Mouse (Mus musculus): ENCODE data around the gene Carmil1. TPM values are rescaled to one million over a fixed set of nuclear protein-coding genes. Genes with fewer than 3 reads are reported as not detected.

The Carmil1 gene
- total RNA-seq, 2 experiments from 2014 or later = 3.8 to 4.9 TPM

- ATAC-seq (replicated peaks; ENCODE audit: poor library complexity) = peak; percentile 29; the same call in 1 of the 2 replicates
These were observed 60.1 kb downstream of the Carmil1 start for GRCm38 (mm10) chr13:24220441-24220970.

GRCm38 (mm10) chr13:24211229-24211628 lies 69.4 kb downstream of the Carmil1 start:
- no peak for ATAC-seq (replicated peaks; ENCODE audit: poor library complexity)

- ATAC-seq (replicated peaks; ENCODE audit: poor library complexity) = no peak
These were observed 74.5 kb downstream of the Carmil1 start for GRCm38 (mm10) chr13:24206097-24206496.

DNA sequence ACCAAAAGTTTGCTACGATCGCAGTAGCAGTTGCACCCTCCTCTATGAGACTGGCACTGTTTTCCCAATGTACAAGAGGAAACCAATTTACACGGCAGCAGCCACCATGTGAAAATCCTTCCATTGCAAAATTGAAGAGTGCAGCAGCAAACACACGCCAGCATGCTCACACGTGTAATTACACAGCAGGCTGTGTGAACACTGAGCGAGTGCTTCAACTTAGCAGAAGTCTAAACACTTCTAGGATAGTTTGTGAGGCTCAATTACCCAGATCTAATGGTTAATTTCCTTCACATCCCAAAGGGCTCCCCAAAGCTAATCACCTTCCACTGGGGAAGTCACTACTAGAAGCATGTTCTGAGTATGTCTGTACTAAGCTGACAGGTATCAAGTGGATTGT lies 78.3 kb downstream of the Carmil1 start:
- no peak for ATAC-seq (replicated peaks; ENCODE audit: poor library complexity)

GRCm38 (mm10) chr13:24199861-24200543 lies 80.6 kb downstream of the Carmil1 start:
- no peak for ATAC-seq (replicated peaks; ENCODE audit: poor library complexity)

DNA sequence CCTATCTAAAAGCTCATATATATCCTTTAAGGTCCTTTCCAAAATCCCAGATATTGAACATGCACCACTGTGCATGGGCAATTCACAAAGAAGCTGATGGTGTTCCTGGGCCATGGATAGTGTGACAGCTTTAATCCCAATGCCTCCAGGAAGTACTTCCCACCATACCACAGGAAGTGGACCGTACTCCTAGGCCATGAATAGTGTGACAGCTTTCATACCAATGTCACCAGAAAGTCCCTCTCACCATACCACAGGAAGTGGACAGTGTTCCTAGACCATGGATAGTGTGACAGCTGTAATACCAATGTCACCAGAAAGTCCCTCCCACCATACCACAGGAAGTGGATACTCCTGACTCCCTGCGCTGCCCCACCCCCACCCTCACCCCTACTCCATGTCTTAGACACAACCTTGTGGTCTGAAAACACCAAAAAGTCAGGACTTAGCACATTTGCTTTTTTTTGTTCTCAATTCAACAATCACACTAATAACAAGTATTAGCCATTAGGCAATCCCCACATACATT lies 82.1 kb downstream of the Carmil1 start:
- ATAC-seq (replicated peaks; ENCODE audit: poor library complexity) = 0 out of 2 replicates have a peak, but pooled peaks have one; percentile 29

DNA sequence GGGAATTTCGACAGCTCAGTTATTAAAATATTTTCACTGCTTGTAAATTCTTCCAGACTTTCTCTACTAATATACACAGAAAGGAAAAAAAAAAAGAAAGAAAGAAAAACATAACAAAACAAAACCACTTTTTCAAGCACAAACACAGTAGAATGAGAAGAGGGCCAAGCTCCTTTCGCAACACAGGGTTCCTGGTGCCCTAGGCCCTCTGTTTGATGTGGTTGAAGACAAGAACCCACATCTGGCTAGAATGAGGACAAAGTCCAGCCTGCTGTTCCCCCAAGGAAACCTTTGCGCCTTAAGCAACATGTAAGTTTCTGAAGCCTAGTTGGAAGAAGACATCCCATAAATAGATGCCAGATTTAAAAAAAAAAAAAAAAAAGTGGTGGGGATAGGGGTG lies 85.2 kb downstream of the Carmil1 start:
- ATAC-seq (replicated peaks; ENCODE audit: poor library complexity) = no peak

- no peak for ATAC-seq (replicated peaks; ENCODE audit: poor library complexity)
These were observed 86.6 kb downstream of the Carmil1 start for GRCm38 (mm10) chr13:24194018-24194417.

GRCm38 (mm10) chr13:24190875-24191663 lies 89.5 kb downstream of the Carmil1 start:
- no peak for ATAC-seq (replicated peaks; ENCODE audit: poor library complexity)

DNA sequence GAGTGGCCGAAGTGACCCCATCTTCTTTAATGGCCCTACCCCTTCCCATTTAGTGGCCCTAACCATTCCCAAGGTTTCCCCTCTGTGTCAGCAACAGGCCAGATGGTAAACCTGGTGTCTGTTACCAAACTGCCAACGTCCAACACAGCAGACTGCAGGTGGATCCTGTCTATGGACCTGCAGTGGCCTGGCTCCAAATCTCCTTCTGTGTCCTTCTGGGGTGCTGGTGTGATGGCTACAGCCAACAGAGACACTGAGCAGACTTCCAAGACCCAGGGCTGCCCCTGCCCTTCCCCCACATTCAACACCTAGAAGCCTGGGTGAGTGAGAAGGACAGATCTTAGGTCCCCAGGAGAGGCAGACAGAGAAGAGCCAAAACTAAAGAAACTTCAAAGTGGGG lies 93.6 kb downstream of the Carmil1 start:
- ATAC-seq (replicated peaks; ENCODE audit: poor library complexity) = no peak

GRCm38 (mm10) chr13:24185641-24186040 lies 95.0 kb downstream of the Carmil1 start:
- ATAC-seq (replicated peaks; ENCODE audit: poor library complexity) = no peak

- ATAC-seq (replicated peaks; ENCODE audit: poor library complexity) = no peak
These were observed 97.7 kb downstream of the Carmil1 start for GRCm38 (mm10) chr13:24182878-24183277.

- ATAC-seq (replicated peaks; ENCODE audit: poor library complexity) = no peak
These were observed 101.1 kb downstream of the Carmil1 start for GRCm38 (mm10) chr13:24179538-24179937.

DNA sequence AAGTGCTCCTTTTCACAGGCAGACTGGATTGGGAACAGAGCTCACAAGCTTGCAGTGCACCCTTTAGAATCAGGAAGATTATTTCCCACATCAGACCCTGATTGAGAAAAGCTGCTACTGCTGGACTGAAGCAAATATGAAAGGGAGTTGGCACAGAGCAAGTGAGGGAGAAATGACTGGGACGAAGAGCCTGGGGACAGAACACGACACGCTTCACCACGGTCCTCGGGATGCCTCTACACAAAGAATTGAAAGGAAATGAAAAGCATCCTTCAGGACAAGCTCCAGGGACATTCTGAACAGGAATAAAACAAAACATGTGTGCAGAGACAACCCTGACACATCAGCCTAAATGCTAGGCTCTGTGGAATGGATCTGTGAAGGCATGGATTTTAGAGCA lies 103.0 kb downstream of the Carmil1 start:
- ATAC-seq (replicated peaks; ENCODE audit: poor library complexity) = no peak

- no peak for ATAC-seq (replicated peaks; ENCODE audit: poor library complexity)
These were observed 103.8 kb downstream of the Carmil1 start for GRCm38 (mm10) chr13:24176835-24177234.

DNA sequence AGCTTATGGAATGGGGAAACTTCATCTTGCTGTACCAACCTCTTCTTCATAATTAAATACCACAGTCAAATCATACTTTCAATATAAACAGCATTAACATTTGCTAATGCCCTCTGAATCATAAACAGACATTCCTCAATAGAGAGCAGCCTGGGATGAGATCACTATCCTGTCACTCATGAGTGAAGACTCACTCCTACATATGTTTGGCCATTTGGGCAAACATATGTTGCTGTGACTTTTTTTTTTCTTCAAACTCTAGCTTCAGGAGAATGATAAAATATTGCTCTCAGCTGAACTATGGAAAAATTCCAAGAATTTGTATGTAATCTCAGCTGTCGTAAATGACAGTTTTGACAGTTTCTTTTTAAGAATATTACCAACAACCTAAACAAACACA lies 110.9 kb downstream of the Carmil1 start:
- ATAC-seq (replicated peaks; ENCODE audit: poor library complexity) = no peak

DNA sequence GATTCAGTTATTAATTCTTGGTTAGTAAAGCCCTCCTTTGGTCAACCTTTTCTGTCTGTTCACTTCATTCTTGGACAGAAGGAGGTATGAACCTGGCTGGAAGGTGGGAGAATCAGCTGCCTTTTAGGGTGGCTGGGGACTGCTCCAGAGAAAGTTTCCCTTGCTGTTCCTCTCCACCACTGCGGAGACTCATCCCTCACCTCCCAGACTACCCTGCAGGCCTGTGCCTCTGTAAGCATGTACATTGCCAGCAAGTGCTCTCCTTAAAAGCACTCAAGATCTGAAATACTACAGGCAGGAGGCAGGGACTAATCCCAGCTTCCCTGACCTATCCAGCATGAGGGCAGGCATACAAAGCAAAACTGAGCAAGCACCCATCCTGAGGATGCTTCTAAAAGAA lies 117.2 kb downstream of the Carmil1 start:
- no peak for ATAC-seq (replicated peaks; ENCODE audit: poor library complexity)

DNA sequence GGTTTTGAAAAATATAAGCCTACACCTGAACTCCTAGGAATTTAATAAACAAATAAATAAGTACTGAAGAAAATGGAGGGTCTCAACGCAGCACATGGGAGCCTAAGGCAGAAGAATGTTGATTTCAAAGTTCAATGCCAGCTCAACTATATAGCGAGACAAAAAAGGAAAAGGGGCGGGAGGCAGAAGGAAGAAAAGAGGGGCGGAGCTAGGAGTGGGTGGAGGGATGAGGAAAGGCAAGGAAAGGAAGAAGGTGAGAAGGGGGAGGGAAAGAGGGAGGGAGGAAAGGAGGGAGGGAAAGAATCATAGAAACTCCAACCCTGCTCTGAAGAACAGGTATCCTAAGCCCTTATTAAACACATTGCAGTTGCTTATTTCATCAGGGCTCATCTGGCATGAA lies 119.5 kb downstream of the Carmil1 start:
- no peak for ATAC-seq (replicated peaks; ENCODE audit: poor library complexity)

DNA sequence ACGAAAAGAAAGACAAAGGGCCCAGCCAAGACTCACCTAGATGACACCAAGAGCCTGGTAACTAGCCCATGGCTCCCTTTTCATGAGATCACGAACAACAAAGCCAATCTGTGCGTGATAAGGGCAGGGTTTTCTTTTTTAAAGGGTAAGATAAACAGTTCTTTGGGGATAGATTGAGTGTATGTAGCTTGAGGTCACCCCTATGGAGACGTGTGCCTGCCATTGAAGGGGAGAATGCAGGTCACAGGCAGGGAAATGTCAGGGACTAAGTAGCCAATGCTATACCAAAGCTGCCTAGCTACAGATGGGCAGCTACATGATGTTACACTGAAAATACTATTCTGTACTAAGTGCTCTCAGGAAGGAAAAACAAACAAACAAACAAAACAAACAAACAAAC lies 120.6 kb downstream of the Carmil1 start:
- peak; percentile 39; the same call in 1 of the 2 replicates for ATAC-seq (replicated peaks; ENCODE audit: poor library complexity)

- ATAC-seq (replicated peaks; ENCODE audit: poor library complexity) = peak; percentile 98
These were observed 121.2 kb downstream of the Carmil1 start for GRCm38 (mm10) chr13:24159190-24159965.

GRCm38 (mm10) chr13:24157560-24158011 lies 123.0 kb downstream of the Carmil1 start:
- no peak for ATAC-seq (replicated peaks; ENCODE audit: poor library complexity)
